Mouse (Mus musculus) CH12.LX (cell line): ENCODE measurements around the gene Fgfbp3. TPM values are rescaled to one million over a fixed set of nuclear protein-coding genes. Genes with fewer than 3 reads are reported as not detected.

ENCODE experiments used
- DNase-seq: peaks from one replicate; pipeline ENCODE4 v3.0.0-alpha.2; 2013; ENCODE audit errors: extremely low read depth
- H3K27ac ChIP-seq: 2 replicates; pipeline ENCODE4 v1.5.1; 2012; ENCODE audit warnings: low read depth, mild to moderate bottlenecking, control low read depth, moderate library complexity; ENCODE audit not compliant: insufficient read depth
- H3K27me3 ChIP-seq: replicated peaks from 2 replicates; pipeline ENCODE3; 2012; ENCODE audit warnings: inconsistent platforms
- H3K36me3 ChIP-seq, 2 experiments: replicated peaks in 1 of 2; 2 replicates each; pipeline versions ENCODE3 to v1.6.1; 2012; ENCODE audit warnings: inconsistent platforms in 1 of 2, low read length in 1 of 2, mild to moderate bottlenecking in 1 of 2, mixed read lengths in 1 of 2, moderate library complexity in 1 of 2; ENCODE audit not compliant: control insufficient read depth in 1 of 2, insufficient read depth in 1 of 2
- H3K4me1 ChIP-seq, 2 experiments: 2 replicates each; pipeline ENCODE4 v1.6.1; 2012; ENCODE audit warnings: inconsistent platforms in 1 of 2, moderate library complexity in 1 of 2; ENCODE audit not compliant: insufficient read depth in 2 of 2, control insufficient read depth in 1 of 2
- H3K4me2 ChIP-seq: 2 replicates; pipeline ENCODE4 v1.6.1; 2012; ENCODE audit warnings: low read depth, mild to moderate bottlenecking, control low read depth; ENCODE audit not compliant: poor library complexity, insufficient read depth, severe bottlenecking
- H3K4me3 ChIP-seq, 3 experiments: fragments of 150-350 bp in 1 of 3; sonication (generic) in 1 of 3; replicated peaks in 1 of 3; 2 replicates each; pipeline versions ENCODE3 to v1.5.1; 2011 to 2012; ENCODE audit warnings: low read depth in 2 of 3, low read length in 2 of 3, mild to moderate bottlenecking in 2 of 3, moderate library complexity in 2 of 3, control low read depth in 1 of 3, improper control_type of control experiment in 1 of 3, inconsistent platforms in 1 of 3, mixed read lengths in 1 of 3; ENCODE audit not compliant: poor library complexity in 1 of 3
- H3K79me2 ChIP-seq: replicated peaks from 2 replicates; pipeline ENCODE4 v1.6.1; 2012; ENCODE audit warnings: mild to moderate bottlenecking, moderate library complexity; ENCODE audit not compliant: control insufficient read depth, poor library complexity, insufficient read depth, severe bottlenecking; ENCODE audit errors: extremely low read depth
- H3K9ac ChIP-seq: 2 replicates; pipeline ENCODE4 v1.6.1; 2012; ENCODE audit warnings: low read depth, mild to moderate bottlenecking, control low read depth, moderate library complexity; ENCODE audit not compliant: insufficient read depth
- H3K9me3 ChIP-seq: replicated peaks from 2 replicates; pipeline ENCODE3; 2012; ENCODE audit warnings: low read length, inconsistent platforms, mixed read lengths
- BHLHE40 ChIP-seq: IDR thresholded peaks from 2 replicates; pipeline ENCODE4 v1.6.1; 2011; ENCODE audit warnings: mild to moderate bottlenecking, low read depth, low read length, improper control_type of control experiment
- CHD1 ChIP-seq: IDR thresholded peaks from 2 replicates; pipeline ENCODE4 v1.6.1; 2012; ENCODE audit warnings: low read depth, low read length, improper control_type of control experiment, inconsistent platforms
- ETS1 ChIP-seq: conservative IDR thresholded peaks from 2 replicates; pipeline ENCODE4 v1.6.1; 2012; ENCODE audit warnings: low read depth, mild to moderate bottlenecking, inconsistent platforms, low read length, improper control_type of control experiment, moderate library complexity
- HCFC1 ChIP-seq: IDR thresholded peaks from 2 replicates; pipeline ENCODE4 v1.6.1; 2012; ENCODE audit warnings: low read depth, mild to moderate bottlenecking, inconsistent platforms, low read length, improper control_type of control experiment
- JUN ChIP-seq: IDR thresholded peaks from 2 replicates; pipeline ENCODE4 v1.6.1; 2011; ENCODE audit warnings: low read depth, mild to moderate bottlenecking, low read length, improper control_type of control experiment, moderate library complexity; ENCODE audit not compliant: insufficient read depth
- JUND ChIP-seq: conservative IDR thresholded peaks from 2 replicates; pipeline ENCODE4 v1.6.1; 2011; ENCODE audit warnings: low read depth, low read length, improper control_type of control experiment
- MAFK ChIP-seq: IDR thresholded peaks from 2 replicates; pipeline ENCODE4 v1.6.1; 2011; ENCODE audit warnings: low read length, improper control_type of control experiment; ENCODE audit not compliant: insufficient replicate concordance
- MXI1 ChIP-seq: IDR thresholded peaks from 2 replicates; pipeline ENCODE4 v1.6.1; 2011; ENCODE audit warnings: mild to moderate bottlenecking, low read depth, low read length, improper control_type of control experiment
- NRF1 ChIP-seq: IDR thresholded peaks from 2 replicates; pipeline ENCODE4 v1.6.1; 2014; ENCODE audit warnings: low read depth, mild to moderate bottlenecking, inconsistent platforms, low read length, improper control_type of control experiment, moderate library complexity
- POLR2A ChIP-seq: IDR thresholded peaks from 2 replicates; pipeline ENCODE4 v1.6.1; 2011; ENCODE audit warnings: low read depth, mild to moderate bottlenecking, improper control_type of control experiment, low read length
- POLR2AphosphoS2 ChIP-seq: IDR thresholded peaks from 2 replicates; pipeline ENCODE4 v1.6.1; 2011; ENCODE audit warnings: low read depth, low read length, improper control_type of control experiment
- RAD21 ChIP-seq: IDR thresholded peaks from 2 replicates; pipeline ENCODE4 v1.6.1; 2011; ENCODE audit warnings: low read depth, mild to moderate bottlenecking, low read length, improper control_type of control experiment, moderate library complexity
- SIN3A ChIP-seq: IDR thresholded peaks from 2 replicates; pipeline ENCODE4 v1.6.1; 2012; ENCODE audit warnings: low read length, improper control_type of control experiment, inconsistent platforms
- SMC3 ChIP-seq: IDR thresholded peaks from 2 replicates; pipeline ENCODE4 v1.6.1; 2011; ENCODE audit warnings: low read depth, low read length, improper control_type of control experiment
- TCF12 ChIP-seq: IDR thresholded peaks from 2 replicates; pipeline ENCODE4 v1.6.1; 2014; ENCODE audit warnings: low read depth, mild to moderate bottlenecking, inconsistent platforms, low read length, improper control_type of control experiment
- UBTF ChIP-seq: IDR thresholded peaks from 2 replicates; pipeline ENCODE4 v1.6.1; 2012; ENCODE audit warnings: low read depth, mild to moderate bottlenecking, inconsistent platforms, low read length, improper control_type of control experiment, moderate library complexity
- ZC3H11A ChIP-seq: IDR thresholded peaks from 2 replicates; pipeline ENCODE4 v1.6.1; 2012; ENCODE audit warnings: low read depth, mild to moderate bottlenecking, inconsistent platforms, low read length, improper control_type of control experiment
- ZMIZ1 ChIP-seq: IDR thresholded peaks from 2 replicates; pipeline ENCODE4 v1.6.1; 2012; ENCODE audit warnings: low read depth, mild to moderate bottlenecking, inconsistent platforms, low read length, improper control_type of control experiment
- dilution Hi-C: fragments of 300-500 bp; cut with MboI; formaldehyde crosslinking; loops from 2 replicates; pipeline ENCODE4 v1.14.3; 2020; ENCODE audit warnings: low sequenced_read_pairs; ENCODE audit not compliant: extremely low pct_unique_long_range_greater_than_20kb, extremely low pct_ligation_motif_present
- in situ Hi-C: fragments of 300-500 bp; cut with MboI; formaldehyde crosslinking; loops from 3 replicates; pipeline ENCODE4 v1.14.3; 2019; ENCODE audit warnings: low sequenced_read_pairs, low pct_ligation_motif_present, low pct_unique_long_range_greater_than_20kb, mixed read lengths
- polyA plus RNA-seq: library from polyadenylated mRNA; unstranded; fragments of >175 nt; gene quantifications from 2 replicates; pipeline ENCODE4 v1.2.1, GENCODE M21; 2012; ENCODE audit warnings: low read depth; ENCODE audit not compliant: insufficient read length
- total RNA-seq, 2 experiments: library from RNA; depleted of rRNA; stranded (reverse); fragments of 300-350 nt in 1 of 2; fragments of >200 nt in 1 of 2; gene quantifications; 2 replicates each; pipeline ENCODE4 v1.2.3; 2012 to 2014

The Fgfbp3 gene
- total and polyA plus RNA-seq, 3 experiments: 0.64 to 2.1 (median 1.6) TPM

GRCm38 (mm10) chr19:36940064-36940463 lies 20.6 kb upstream of the Fgfbp3 start:
- Histone ChIP-seq H3K4me3 (no peak overlapping the region), H3K9me3 (no peaks in the 10 kb centered on the region), H3K79me2 (peaks cover 73% of the 10 kb centered on the region), H3K27me3 (no peaks in the 10 kb centered on the region), H3K4me2 (no peak overlapping the region), H3K27ac (no peak overlapping the region), H3K9ac (no peak overlapping the region), H3K36me3 (peaks cover 6 to 38% of the 10 kb centered on the region in 2 experiments), H3K4me1 (peaks cover 0 to 5% of the 10 kb centered on the region in 2 experiments; a peak in 1 of 4 replicates)
- in situ Hi-C loops: no loop called here
- DNase-seq: no peak
- no peak for TF ChIP-seq NRF1
- TF ChIP-seq UBTF: no peak
- TF ChIP-seq JUN: no peak
- no peak for TF ChIP-seq ETS1
- no peak for TF ChIP-seq ZC3H11A
- TF ChIP-seq BHLHE40: no peak
- TF ChIP-seq MAFK: no peak
- no peak for TF ChIP-seq MXI1
- dilution Hi-C loops: no loop called here

- Histone ChIP-seq H3K79me2 (peaks cover 80% of the 10 kb centered on the region), H3K27me3 (no peaks in the 10 kb centered on the region), H3K4me3 (no peak overlapping the region), H3K4me1 (peaks cover 0 to 5% of the 10 kb centered on the region in 2 experiments; a peak in 1 of 4 replicates), H3K27ac (no peak overlapping the region), H3K36me3 (peaks cover 3 to 33% of the 10 kb centered on the region in 2 experiments), H3K9me3 (no peaks in the 10 kb centered on the region), H3K9ac (no peak overlapping the region), H3K4me2 (no peak overlapping the region)
- no peak for DNase-seq
- dilution Hi-C loops (no loop called here), in situ Hi-C loops (no loop called here)
- no peak for TF ChIP-seq BHLHE40
- no peak for TF ChIP-seq SIN3A
- no peak for TF ChIP-seq MAFK
- TF ChIP-seq CHD1: no peak
- no peak for TF ChIP-seq RAD21
- TF ChIP-seq HCFC1: no peak
- TF ChIP-seq JUND: no peak
- TF ChIP-seq ZC3H11A: no peak
- no peak for TF ChIP-seq POLR2AphosphoS2
- TF ChIP-seq POLR2A: no peak
- no peak for TF ChIP-seq SMC3
- TF ChIP-seq JUN: no peak
- no peak for TF ChIP-seq TCF12
- no peak for TF ChIP-seq ZMIZ1
Observed at GRCm38 (mm10) chr19:36938008-36938407, 18.6 kb upstream of the Fgfbp3 start.
